Mouse (Mus musculus) CH12.LX (cell line): ENCODE results near the gene Ctsw.
A peak's percentile ranks its signal among the peaks of the same experiment; 100 is the strongest.

Experiments used
- BHLHE40 ChIP-seq: IDR thresholded peaks from 2 replicates; pipeline ENCODE4 v1.6.1; 2011; ENCODE audit warnings: mild to moderate bottlenecking, low read depth, low read length, improper control_type of control experiment
- CTCF ChIP-seq, 2 experiments: IDR thresholded peaks in 1 of 2; conservative IDR thresholded peaks in 1 of 2; 2 replicates each; pipeline ENCODE4 v1.5.1; 2011 to 2012; ENCODE audit warnings: low read depth in 2 of 2, low read length in 2 of 2, improper control_type of control experiment in 1 of 2, inconsistent platforms in 1 of 2, mild to moderate bottlenecking in 1 of 2, moderate library complexity in 1 of 2
- ELF1 ChIP-seq: IDR thresholded peaks from 2 replicates; pipeline ENCODE4 v1.6.1; 2014; ENCODE audit warnings: low read depth, mild to moderate bottlenecking, inconsistent platforms, low read length, improper control_type of control experiment
- EP300 ChIP-seq: IDR thresholded peaks from 2 replicates; pipeline ENCODE4 v1.6.1; 2011; ENCODE audit warnings: low read length, improper control_type of control experiment
- ETS1 ChIP-seq: conservative IDR thresholded peaks from 2 replicates; pipeline ENCODE4 v1.6.1; 2012; ENCODE audit warnings: low read depth, mild to moderate bottlenecking, inconsistent platforms, low read length, improper control_type of control experiment, moderate library complexity
- JUND ChIP-seq: conservative IDR thresholded peaks from 2 replicates; pipeline ENCODE4 v1.6.1; 2011; ENCODE audit warnings: low read depth, low read length, improper control_type of control experiment
- MAX ChIP-seq: IDR thresholded peaks from 2 replicates; pipeline ENCODE4 v1.6.1; 2011; ENCODE audit warnings: low read length, improper control_type of control experiment
- MEF2A ChIP-seq: IDR thresholded peaks from 2 replicates; pipeline ENCODE4 v1.6.1; 2014; ENCODE audit warnings: low read depth, mild to moderate bottlenecking, inconsistent platforms, low read length, improper control_type of control experiment, borderline replicate concordance
- MXI1 ChIP-seq: IDR thresholded peaks from 2 replicates; pipeline ENCODE4 v1.6.1; 2011; ENCODE audit warnings: mild to moderate bottlenecking, low read depth, low read length, improper control_type of control experiment
- NRF1 ChIP-seq: IDR thresholded peaks from 2 replicates; pipeline ENCODE4 v1.6.1; 2014; ENCODE audit warnings: low read depth, mild to moderate bottlenecking, inconsistent platforms, low read length, improper control_type of control experiment, moderate library complexity
- POLR2A ChIP-seq: IDR thresholded peaks from 2 replicates; pipeline ENCODE4 v1.6.1; 2011; ENCODE audit warnings: low read depth, mild to moderate bottlenecking, improper control_type of control experiment, low read length
- UBTF ChIP-seq: IDR thresholded peaks from 2 replicates; pipeline ENCODE4 v1.6.1; 2012; ENCODE audit warnings: low read depth, mild to moderate bottlenecking, inconsistent platforms, low read length, improper control_type of control experiment, moderate library complexity
- USF1 ChIP-seq: IDR thresholded peaks from 2 replicates; pipeline ENCODE4 v1.6.1; 2014; ENCODE audit warnings: low read depth, mild to moderate bottlenecking, inconsistent platforms, low read length, improper control_type of control experiment
- USF2 ChIP-seq: conservative IDR thresholded peaks from 2 replicates; pipeline ENCODE4 v1.6.1; 2011; ENCODE audit warnings: low read depth, low read length, improper control_type of control experiment

DNA sequence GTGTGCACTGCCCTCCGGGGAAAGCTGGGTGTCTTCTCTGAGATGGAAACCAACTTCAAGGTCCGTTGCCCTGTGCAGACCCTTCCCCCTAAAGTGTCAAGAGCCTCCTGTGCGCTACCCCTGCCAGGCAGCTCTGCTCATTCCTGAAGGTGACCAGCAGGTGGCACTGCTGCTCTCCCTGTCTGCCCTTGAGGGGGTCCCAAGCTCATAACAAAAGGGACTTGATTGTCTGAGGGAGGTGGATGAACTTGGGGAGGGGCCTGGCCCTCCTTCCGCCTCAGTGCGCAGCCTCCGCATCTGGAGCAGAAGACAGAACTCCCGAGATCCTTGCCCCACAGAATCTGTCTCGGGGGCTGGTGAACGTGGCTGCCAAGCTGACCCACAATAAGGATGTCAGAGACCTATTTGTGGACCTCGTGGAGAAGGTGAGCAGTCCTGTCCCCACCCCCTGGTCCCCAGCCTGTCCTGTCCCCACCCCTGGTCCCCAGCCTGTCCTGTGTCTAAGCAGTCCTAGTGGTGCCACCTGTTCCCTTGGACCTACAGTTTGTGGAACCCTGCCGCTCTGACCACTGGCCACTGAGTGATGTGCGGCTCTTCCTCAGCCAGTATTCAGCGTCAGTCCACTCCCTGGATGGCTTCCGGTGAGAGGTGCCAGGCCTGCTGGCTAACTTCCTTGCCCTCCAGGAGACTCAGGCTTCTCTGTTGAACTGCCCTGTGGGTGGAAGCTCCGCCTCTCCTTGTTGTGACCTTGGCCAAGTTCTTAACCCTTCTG is 4.3 kb downstream of the Ctsw start:
- TF ChIP-seq UBTF (no peak), POLR2A (no peak), CTCF (conservative IDR thresholded peaks at IDR 0.05 in 1 of 2, IDR thresholded peaks at IDR 0.05 in 1 of 2; ENCODE audit: low read depth in 2 of 2, low read length in 2 of 2) (peak; percentile 52 to 76; a peak in 3 of 4 replicates), JUND (no peak), MEF2A (no peak), MAX (no peak), BHLHE40 (no peak), USF2 (no peak), ELF1 (no peak), NRF1 (no peak), ETS1 (no peak), EP300 (no peak), MXI1 (no peak), USF1 (no peak)
